Mouse (Mus musculus) stomach, postnatal 0 days (tissue): Measurements from ENCODE around the gene Ppm1h.

ENCODE experiments used
- CTCF ChIP-seq: IDR thresholded peaks from 2 replicates; pipeline ENCODE4 v1.5.1; 2016; ENCODE audit warnings: antibody characterized with exemption, low read depth, mild to moderate bottlenecking, moderate library complexity
- EP300 ChIP-seq: optimal IDR thresholded peaks from 2 replicates; pipeline ENCODE3; 2016; ENCODE audit warnings: antibody characterized with exemption

GRCm38 (mm10) chr10:122895121-122895770 is 216.7 kb downstream of the Ppm1h start:
- TF ChIP-seq CTCF: peak; percentile 66
- no peak for TF ChIP-seq EP300
